Mouse (Mus musculus) embryonic facial prominence, embryonic 10.5 days (tissue): ENCODE data around the gene Efcab14. TPM values are rescaled to one million over a fixed set of nuclear protein-coding genes. Genes with fewer than 3 reads are reported as not detected.

Experiments
- DNase-seq: peaks from one replicate; pipeline ENCODE4 v3.0.0-alpha.2; 2017; ENCODE audit warnings: low spot score
- H3K27ac ChIP-seq: fragments of 300-500 bp; sonication (generic); replicated peaks from 2 replicates; pipeline ENCODE4 v1.5.1; 2016; ENCODE audit warnings: mild to moderate bottlenecking
- H3K27me3 ChIP-seq: fragments of 300-500 bp; sonication (generic); replicated peaks from 2 replicates; pipeline ENCODE4 v1.6.1; 2016; ENCODE audit warnings: low read depth, mild to moderate bottlenecking; ENCODE audit not compliant: poor library complexity, severe bottlenecking
- H3K36me3 ChIP-seq: fragments of 300-500 bp; sonication (generic); replicated peaks from 2 replicates; pipeline ENCODE4 v1.6.1; 2016; ENCODE audit warnings: mild to moderate bottlenecking, moderate library complexity
- H3K4me1 ChIP-seq: fragments of 300-500 bp; sonication (generic); 2 replicates; pipeline ENCODE4 v1.6.1; 2016
- H3K4me3 ChIP-seq: fragments of 300-500 bp; sonication (generic); 2 replicates; pipeline ENCODE4 v1.5.1; 2016; ENCODE audit warnings: mild to moderate bottlenecking, moderate library complexity
- H3K9me3 ChIP-seq: fragments of 300-500 bp; sonication (generic); 2 replicates; pipeline ENCODE4 v1.6.1; 2016; ENCODE audit warnings: mild to moderate bottlenecking
- WGBS: fragments of 180-500 bp; shearing (Covaris S2); methylation state at CpG from one replicate; pipeline ENCODE4 v1.1.7; 2016; 5-methylcytosine and 5-hydroxymethylcytosine counted together
- polyA plus RNA-seq: library from polyadenylated mRNA; unstranded; fragments of >200 nt; fragmentation: Nextera tagmentation; extraction: Ambion mirVana; gene quantifications from 2 replicates; pipeline ENCODE4 v1.2.1, GENCODE M21; 2016

Gene Efcab14
- polyA plus RNA-seq, 1 experiment from 2014 or later, result 34.2 TPM

- H3K4me1 ChIP-seq, result peaks cover 26% of the 10 kb centered on the region
- H3K36me3 ChIP-seq, result no peaks in the 10 kb centered on the region
- no peak for DNase-seq
- H3K27ac ChIP-seq, result no peak overlapping the region
- H3K27me3 ChIP-seq, result peaks cover 18% of the 10 kb centered on the region
- no peak overlapping the region for H3K4me3 ChIP-seq
- 66% methylated on average over 2 of the region's 2 CpGs for WGBS
- no peaks in the 10 kb centered on the region for H3K9me3 ChIP-seq
Measured at GRCm38 (mm10) chr4:115824178-115824577, 86.6 kb downstream of the Efcab14 start.

DNA sequence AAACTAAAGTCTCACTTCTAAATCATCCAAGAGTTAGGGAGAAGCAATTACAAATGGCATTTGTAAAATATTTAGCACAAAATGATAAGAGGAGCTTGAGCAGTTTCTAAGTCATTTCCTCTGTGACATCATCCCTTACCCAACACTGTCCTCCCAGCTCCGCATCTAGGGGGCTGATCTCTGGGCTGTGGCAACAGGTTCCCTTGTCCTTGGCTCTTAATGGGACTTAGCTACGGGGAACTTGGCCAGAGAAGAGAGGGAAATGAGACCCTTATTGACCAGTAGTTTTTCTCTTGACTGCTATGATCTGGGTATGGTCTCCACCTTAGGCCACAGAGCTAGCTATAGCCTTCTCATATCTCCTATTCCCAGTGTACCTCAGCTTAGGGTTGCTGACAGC, 87.7 kb downstream of the Efcab14 start:
- DNase-seq, result no peak
- WGBS, result 83% methylated on average over 2 of the region's 2 CpGs
- Histone ChIP-seq H3K27me3 (peaks cover 29% of the 10 kb centered on the region), H3K27ac (no peak overlapping the region), H3K9me3 (no peaks in the 10 kb centered on the region), H3K4me3 (no peak overlapping the region), H3K36me3 (no peaks in the 10 kb centered on the region), H3K4me1 (peaks cover 27% of the 10 kb centered on the region)

Other genes starting within 250 kb of the Efcab14 start
- not detected in 2 replicates for gene Cyp4a14, start 241.6 kb upstream of the Efcab14 start, polyA plus RNA-seq
- not detected in 2 replicates for gene Cyp4a10, start 219.5 kb upstream of the Efcab14 start, polyA plus RNA-seq
- not detected in 2 replicates for gene Cyp4a31, start 174.1 kb upstream of the Efcab14 start, polyA plus RNA-seq
- not detected in 2 replicates for gene Cyp4a32, start 136.8 kb upstream of the Efcab14 start, polyA plus RNA-seq
- gene Cyp4b1, start 90.0 kb upstream of the Efcab14 start, polyA plus RNA-seq, result not detected in 2 replicates
- 0.25 and 0.26 TPM in 2 replicates for gene Tex38, start 43.3 kb downstream of the Efcab14 start, polyA plus RNA-seq
- 47.3 and 56.5 TPM in 2 replicates for gene Atpaf1, start 47.1 kb downstream of the Efcab14 start, polyA plus RNA-seq
- gene Mob3c, start 90.3 kb downstream of the Efcab14 start, polyA plus RNA-seq, result 2.8 and 3.5 TPM in 2 replicates
- 23.0 and 23.6 TPM in 2 replicates for gene Mknk1, start 101.5 kb downstream of the Efcab14 start, polyA plus RNA-seq
- gene Kncn, start 146.7 kb downstream of the Efcab14 start, polyA plus RNA-seq, result not detected in 2 replicates
- gene 6430628N08Rik, start 152.9 kb downstream of the Efcab14 start, polyA plus RNA-seq, result 0.09 TPM in 1 of 2 replicates, not detected in the other
- 1.7 and 2.5 TPM in 2 replicates for gene Dmbx1, start 202.2 kb downstream of the Efcab14 start, polyA plus RNA-seq